ENCODE assay signal across 8 mouse cellular contexts in genomic region chr11:76622152-76622565, GRCm38 (mm10). TPM values are rescaled to one million over a fixed set of nuclear protein-coding genes. Genes with fewer than 3 reads are reported as not detected.
DNase-seq lines count a peak whose midpoint lies in the region; ATAC-seq lines count a peak whose summit lies in the region.

Gene Abr, minus strand, starts transcription at chr11:76622314.

- H3K36me3 ChIP-seq in heart, embryonic 13.5 days: no peaks in the 10 kb centered on the region
- no peaks in the 10 kb centered on the region for H3K36me3 ChIP-seq in kidney, embryonic 15.5 days
- no peaks in the 10 kb centered on the region for H3K36me3 ChIP-seq in liver, embryonic 12.5 days

- H3K9me3 ChIP-seq in heart, embryonic 13.5 days: no peaks in the 10 kb centered on the region
- no peaks in the 10 kb centered on the region for H3K9me3 ChIP-seq in kidney, embryonic 15.5 days (replicated peaks)
- H3K9me3 ChIP-seq in liver, embryonic 12.5 days (replicated peaks): no peaks in the 10 kb centered on the region

- no peak for ATAC-seq in heart, embryonic 13.5 days (ENCODE audit: extremely low read depth, insufficient number of reproducible peaks, low FRiP score, low TSS enrichment)
- ATAC-seq in kidney, embryonic 15.5 days (replicated peaks; ENCODE audit: low FRiP score): no peak; the same call in 1 of the 2 replicates
- no peak for ATAC-seq in liver, embryonic 12.5 days

- H3K4me3 ChIP-seq in heart, embryonic 13.5 days: peak within 1 kb of the TSS; percentile 76
- peak within 1 kb of the TSS; percentile 79 for H3K4me3 ChIP-seq in kidney, embryonic 15.5 days (replicated peaks)
- peak within 1 kb of the TSS; percentile 56 for H3K4me3 ChIP-seq in liver, embryonic 12.5 days

- peaks cover 13% of the 10 kb centered on the region for H3K4me1 ChIP-seq in heart, embryonic 13.5 days
- peaks cover 52% of the 10 kb centered on the region for H3K4me1 ChIP-seq in kidney, embryonic 15.5 days
- H3K4me1 ChIP-seq in liver, embryonic 12.5 days: peaks cover 5% of the 10 kb centered on the region; the same call in 1 of the 2 replicates

- DNase-seq in right cerebral cortex, postnatal 10 days (ENCODE audit: low spot score in 2 of 2): peak; percentile 57 to 71
- DNase-seq in right cerebral cortex, postnatal 36 days (ENCODE audit: low spot score in 2 of 2): no peak
- DNase-seq in embryo, embryonic 11 days: peak; percentile 83
- DNase-seq in neural tube, embryonic 10.5 days (ENCODE audit: extremely low spot score, low spot score): peak; percentile 67
- DNase-seq in thymus, postnatal 14 days: peak; percentile 38

- H3K27me3 ChIP-seq in heart, embryonic 13.5 days (replicated peaks): peaks cover 43% of the 10 kb centered on the region
- peaks cover 26% of the 10 kb centered on the region for H3K27me3 ChIP-seq in kidney, embryonic 15.5 days
- peaks cover 75% of the 10 kb centered on the region for H3K27me3 ChIP-seq in liver, embryonic 12.5 days (replicated peaks)

- H3K4me2 ChIP-seq in heart, embryonic 13.5 days: peak within 1 kb of the TSS; percentile 98
- H3K4me2 ChIP-seq in kidney, embryonic 15.5 days: peak within 1 kb of the TSS; percentile 96
- peak within 1 kb of the TSS; percentile 78 for H3K4me2 ChIP-seq in liver, embryonic 12.5 days

- H3K9ac ChIP-seq in heart, embryonic 13.5 days: peak within 1 kb of the TSS; percentile 85
- peak within 1 kb of the TSS; percentile 77 for H3K9ac ChIP-seq in kidney, embryonic 15.5 days
- peak within 1 kb of the TSS; percentile 9; the same call in 1 of the 2 replicates for H3K9ac ChIP-seq in liver, embryonic 12.5 days

- WGBS in heart, embryonic 13.5 days: 0% methylated on average over 31 of the region's 31 CpGs
- 0% methylated on average over 31 of the region's 31 CpGs for WGBS in kidney, embryonic 15.5 days
- 1% methylated on average over 31 of the region's 31 CpGs for WGBS in liver, embryonic 12.5 days (ENCODE audit: insufficient replicate concordance)

- H3K27ac ChIP-seq in heart, embryonic 13.5 days (replicated peaks): peak within 1 kb of the TSS; percentile 59
- peak within 1 kb of the TSS; percentile 86 for H3K27ac ChIP-seq in kidney, embryonic 15.5 days
- H3K27ac ChIP-seq in liver, embryonic 12.5 days: no peak within 1 kb of the TSS

RNA-seq across cellular contexts. Expression of gene Abr, which starts in this region (rescaled TPM):
- polyA plus RNA-seq in heart, embryonic 13.5 days (2015; fragmentation: Nextera tagmentation; extraction: Ambion mirVana): 21.1 and 22.8 TPM in 2 replicates
- polyA plus RNA-seq in kidney, embryonic 15.5 days (2015; fragmentation: Nextera tagmentation; extraction: Ambion mirVana): 44.2 and 48.3 TPM in 2 replicates
- polyA plus RNA-seq in liver, embryonic 12.5 days (2016; fragmentation: Nextera tagmentation; extraction: Ambion mirVana): 5.8 and 7.4 TPM in 2 replicates

Comparison
In these comparisons a context has a peak if more than half of its experiments do, and no peak if none do; other contexts are left out.
1. DNase-seq: peak in right cerebral cortex, postnatal 10 days (2 of 2), embryo, embryonic 11 days (single experiment), neural tube, embryonic 10.5 days (single experiment) and thymus, postnatal 14 days (single experiment); none in right cerebral cortex, postnatal 36 days (0 of 2).
2. H3K9ac ChIP-seq: peak in every context shown above with its lines; median percentile 85 in heart, embryonic 13.5 days; 77 in kidney, embryonic 15.5 days; 9 in liver, embryonic 12.5 days.
3. Peak in every context shown above with its lines, with median percentiles within 50 percentile points of each other: H3K4me2 ChIP-seq and H3K4me3 ChIP-seq.